Mouse (Mus musculus) right cerebral cortex, postnatal 36 days (tissue): Measurements from ENCODE around the gene Slc22a14.
"Not testable (repeated sequence)": the region's sequence is repeated elsewhere in the genome, so short reads cannot be mapped to it uniquely, and the experiment has no call there.

Experiments
- DNase-seq, 2 experiments: peaks; one replicate each; pipeline ENCODE4 v3.0.0; 2022; ENCODE audit warnings: low spot score in 2 of 2, mixed read lengths in 1 of 2

Gene Slc22a14

GRCm38 (mm10) chr9:119365284-119365683 is at the start of gene Slc22a14:
Gene Slc22a14, minus strand, starts transcription at chr9:119365553.
- DNase-seq = no peak

GRCm38 (mm10) chr9:119409864-119410263 is 44.5 kb upstream of the Slc22a14 start:
- DNase-seq = no peak

- no peak for DNase-seq
These were observed 43.7 kb upstream of the Slc22a14 start for GRCm38 (mm10) chr9:119408898-119409664.

- no peak for DNase-seq
These were observed 42.5 kb upstream of the Slc22a14 start for GRCm38 (mm10) chr9:119407884-119408283.

- no peak for DNase-seq
These were observed 38.7 kb upstream of the Slc22a14 start for GRCm38 (mm10) chr9:119404090-119404489.

GRCm38 (mm10) chr9:119403236-119403641 is 37.9 kb upstream of the Slc22a14 start:
- DNase-seq = no peak

GRCm38 (mm10) chr9:119402253-119403235 is 37.2 kb upstream of the Slc22a14 start:
- DNase-seq = peak in 1 of 2 experiments; percentile 44

GRCm38 (mm10) chr9:119401801-119402214 is 36.5 kb upstream of the Slc22a14 start, which contains the start of gene Acvr2b:
Gene Acvr2b, plus strand, starts transcription at chr9:119402118.
- DNase-seq = peak; percentile 90 to 92

- DNase-seq = no peak
These were observed 36.0 kb upstream of the Slc22a14 start for GRCm38 (mm10) chr9:119401351-119401750.

GRCm38 (mm10) chr9:119394808-119395207 is 29.5 kb upstream of the Slc22a14 start:
- DNase-seq = no peak

GRCm38 (mm10) chr9:119390214-119390613 is 24.9 kb upstream of the Slc22a14 start:
- DNase-seq = no peak

GRCm38 (mm10) chr9:119388956-119389355 is 23.6 kb upstream of the Slc22a14 start:
- DNase-seq = no peak

- DNase-seq = no peak
These were observed 17.2 kb upstream of the Slc22a14 start for GRCm38 (mm10) chr9:119382603-119383002.

- DNase-seq = no peak
These were observed 12.9 kb upstream of the Slc22a14 start for GRCm38 (mm10) chr9:119378231-119378630.

GRCm38 (mm10) chr9:119375556-119375955 is 10.2 kb upstream of the Slc22a14 start:
- DNase-seq = no peak

GRCm38 (mm10) chr9:119375008-119375407 is 9.7 kb upstream of the Slc22a14 start:
- no peak for DNase-seq

- no peak for DNase-seq
These were observed 5.9 kb upstream of the Slc22a14 start for GRCm38 (mm10) chr9:119371251-119371650.

GRCm38 (mm10) chr9:119370770-119371169 is 5.4 kb upstream of the Slc22a14 start:
- not testable (repeated sequence) for DNase-seq

GRCm38 (mm10) chr9:119368367-119368766 is 3.0 kb upstream of the Slc22a14 start:
- DNase-seq = no peak

GRCm38 (mm10) chr9:119363229-119363628 is 2.1 kb downstream of the Slc22a14 start:
- no peak for DNase-seq

- DNase-seq = no peak
These were observed 3.9 kb downstream of the Slc22a14 start for GRCm38 (mm10) chr9:119361416-119361815.

- no peak for DNase-seq
These were observed 7.3 kb downstream of the Slc22a14 start for GRCm38 (mm10) chr9:119358058-119358429.
